Mouse (Mus musculus): ENCODE data around the gene Slc39a5.
A peak's percentile ranks its signal among the peaks of the same experiment; 100 is the strongest.

Slc39a5 gene

DNA sequence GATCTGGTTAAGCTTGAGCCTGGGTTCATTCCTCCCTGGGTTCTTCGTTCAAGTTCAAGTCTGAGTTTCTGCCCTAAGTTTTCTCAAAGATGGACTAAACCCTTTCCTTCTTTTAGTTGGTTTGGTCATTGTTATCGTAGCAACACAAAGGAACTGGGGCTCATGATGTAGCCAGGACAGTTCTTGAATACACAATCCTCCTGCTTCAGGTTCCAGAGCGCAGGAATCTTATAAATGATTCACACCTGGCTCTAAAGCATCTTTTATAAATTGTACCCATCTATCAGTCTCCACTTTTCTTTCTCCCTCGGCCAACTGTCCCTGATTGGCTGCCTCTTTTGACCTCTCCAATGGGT lies 25.0 kb downstream of the Slc39a5 start:
- no peak for DNase-seq (ENCODE audit: low spot score)

DNA sequence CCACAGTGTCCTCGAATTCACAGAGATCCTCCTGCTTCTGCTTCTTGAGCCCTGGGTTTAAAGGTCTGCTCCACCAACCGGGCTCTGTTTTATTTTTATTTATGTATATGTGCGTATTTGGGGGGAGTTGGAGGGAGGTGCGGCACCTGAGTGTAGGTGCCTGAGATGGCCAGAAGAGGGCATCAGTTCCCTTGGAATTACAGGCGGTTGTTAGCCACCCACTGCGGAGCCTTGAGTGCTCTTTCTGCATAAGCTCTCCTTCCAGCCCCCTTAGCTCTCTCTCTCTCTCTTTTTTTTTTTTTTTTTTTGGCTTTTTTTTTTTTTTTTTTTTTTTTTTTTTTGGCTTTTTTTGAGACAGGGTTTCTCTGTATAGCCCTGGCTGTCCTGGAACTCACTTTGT lies 26.6 kb downstream of the Slc39a5 start:
- no peak for DNase-seq (ENCODE audit: low spot score)

DNA sequence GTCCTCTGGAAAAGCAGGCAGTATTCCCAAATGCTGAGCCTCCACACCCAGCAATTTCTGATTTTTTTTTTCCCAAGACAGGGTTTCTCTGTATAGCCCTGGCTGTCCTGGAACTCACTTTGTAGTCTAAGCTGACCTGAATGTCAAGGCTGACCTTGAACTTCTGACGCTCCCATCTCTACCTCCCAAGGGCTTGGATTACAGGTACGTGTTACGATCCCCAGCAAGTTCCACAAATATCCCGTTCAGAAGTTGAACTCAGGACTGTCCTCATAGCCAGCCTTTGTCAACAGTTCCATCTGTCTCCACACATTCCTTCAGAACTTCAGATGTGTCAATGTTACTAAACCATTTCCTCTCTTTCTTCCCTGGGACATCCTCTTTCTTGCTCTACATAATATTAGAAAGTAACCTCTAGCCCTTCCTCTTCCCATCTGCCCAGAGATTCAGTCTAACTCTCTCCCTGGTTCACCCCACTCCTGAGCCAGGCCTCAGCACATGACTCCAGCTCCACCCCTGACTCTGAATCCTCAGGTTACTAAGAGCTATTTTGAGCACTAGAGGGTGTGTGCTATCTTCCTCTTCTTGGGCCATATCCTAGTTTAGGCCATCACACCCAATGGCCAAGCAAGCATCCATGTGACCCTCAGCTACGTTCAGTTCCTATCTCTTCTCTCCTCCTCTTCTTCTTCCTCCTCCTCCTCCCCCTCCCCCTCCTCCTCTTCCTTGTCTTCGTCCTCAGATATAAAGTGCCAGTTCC lies 27.9 kb downstream of the Slc39a5 start:
- DNase-seq (ENCODE audit: low spot score): no peak

DNA sequence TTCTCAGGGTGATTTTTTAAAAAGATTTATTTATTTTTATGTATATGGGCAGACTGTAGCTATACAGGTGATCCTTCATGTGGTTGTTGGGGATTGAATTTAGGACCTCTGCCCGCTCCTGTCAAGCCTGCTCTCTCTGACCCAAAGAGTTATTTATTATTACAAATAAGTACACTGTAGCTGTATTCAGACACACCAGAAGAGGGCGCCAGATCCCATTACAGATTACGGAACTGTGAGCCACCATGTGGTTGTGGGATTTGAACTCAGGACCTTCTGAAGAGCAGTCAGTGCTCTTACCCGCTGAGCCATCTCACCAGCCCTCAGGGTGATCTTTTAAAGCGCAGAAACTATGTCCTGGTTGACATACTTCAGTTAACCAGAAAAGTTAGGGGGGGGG lies 28.9 kb downstream of the Slc39a5 start:
- DNase-seq (ENCODE audit: low spot score): no peak

DNA sequence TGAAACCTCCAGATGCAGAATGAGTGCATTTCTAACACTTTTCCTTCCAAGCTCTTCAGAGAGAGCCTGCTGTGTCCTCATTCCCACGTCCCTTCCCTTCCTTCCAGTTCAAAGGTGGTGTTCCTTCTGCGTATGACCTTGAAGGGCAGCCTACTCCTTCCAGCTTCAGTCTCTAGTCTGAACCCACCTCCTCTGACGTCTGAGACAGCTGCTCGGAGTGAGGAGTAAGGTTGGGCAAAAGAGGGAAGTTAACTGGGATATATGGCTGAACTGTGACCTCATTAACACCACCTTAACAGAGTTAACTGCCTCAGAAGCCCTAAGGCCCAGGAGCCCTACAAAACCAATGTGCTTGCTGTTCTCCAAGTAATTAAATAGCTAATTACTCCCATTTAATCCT lies 30.4 kb downstream of the Slc39a5 start:
- DNase-seq (ENCODE audit: low spot score): no peak

DNA sequence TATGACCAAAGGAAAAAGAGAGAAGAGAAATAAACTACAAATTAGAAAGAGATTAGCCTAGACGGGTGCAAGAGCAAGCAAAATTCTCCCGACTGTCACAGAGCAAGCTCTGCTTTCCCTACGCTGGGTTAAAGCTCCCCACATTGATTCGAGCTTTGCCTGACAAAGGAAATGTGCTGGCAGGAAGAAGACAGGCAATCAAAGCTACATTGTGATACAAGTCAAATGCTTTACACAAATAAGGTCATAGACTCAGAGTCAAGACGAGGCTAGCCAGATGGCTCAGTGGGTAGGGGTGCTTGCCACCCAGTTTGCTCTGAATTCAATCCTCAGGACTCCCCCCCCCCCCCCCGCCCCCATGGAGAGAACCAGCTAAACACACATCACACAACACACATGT lies 31.0 kb downstream of the Slc39a5 start:
- DNase-seq (ENCODE audit: low spot score): no peak

DNA sequence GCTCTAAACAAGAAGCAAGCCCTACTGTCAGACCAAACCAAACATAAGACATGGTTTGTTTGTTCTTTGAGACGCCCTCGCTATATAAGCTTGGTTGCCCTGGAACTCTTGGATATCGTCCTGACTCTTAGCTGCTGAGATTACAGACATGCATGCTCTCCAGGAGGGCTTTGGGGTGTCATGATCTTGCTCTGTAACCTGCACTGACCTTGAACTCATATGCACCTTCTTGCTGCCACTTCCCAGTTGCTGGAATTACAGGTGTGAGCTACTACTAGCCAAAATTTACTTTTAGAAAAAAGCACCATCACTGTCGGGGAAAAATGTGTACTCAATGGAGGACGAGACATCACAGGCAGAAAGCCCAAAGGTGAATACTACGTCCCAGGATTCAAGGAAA lies 31.4 kb downstream of the Slc39a5 start:
- DNase-seq (ENCODE audit: low spot score): no peak

DNA sequence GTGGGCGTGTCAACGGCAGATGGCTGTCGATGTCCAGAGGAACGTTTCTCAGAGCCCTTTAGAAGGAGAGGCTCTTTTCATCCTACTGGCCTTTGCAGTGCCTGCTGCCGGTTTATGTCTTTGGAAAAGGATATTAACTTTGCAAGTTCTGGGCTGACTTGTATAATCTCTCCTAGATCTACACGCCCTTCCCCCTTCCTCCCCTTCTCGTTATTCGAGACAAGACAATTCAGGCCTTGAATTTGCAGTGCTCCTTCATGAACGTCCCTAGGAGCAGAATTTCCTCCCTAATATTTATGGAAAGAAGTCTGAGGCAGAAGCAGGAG lies 31.8 kb downstream of the Slc39a5 start:
- no peak for DNase-seq (ENCODE audit: low spot score)

DNA sequence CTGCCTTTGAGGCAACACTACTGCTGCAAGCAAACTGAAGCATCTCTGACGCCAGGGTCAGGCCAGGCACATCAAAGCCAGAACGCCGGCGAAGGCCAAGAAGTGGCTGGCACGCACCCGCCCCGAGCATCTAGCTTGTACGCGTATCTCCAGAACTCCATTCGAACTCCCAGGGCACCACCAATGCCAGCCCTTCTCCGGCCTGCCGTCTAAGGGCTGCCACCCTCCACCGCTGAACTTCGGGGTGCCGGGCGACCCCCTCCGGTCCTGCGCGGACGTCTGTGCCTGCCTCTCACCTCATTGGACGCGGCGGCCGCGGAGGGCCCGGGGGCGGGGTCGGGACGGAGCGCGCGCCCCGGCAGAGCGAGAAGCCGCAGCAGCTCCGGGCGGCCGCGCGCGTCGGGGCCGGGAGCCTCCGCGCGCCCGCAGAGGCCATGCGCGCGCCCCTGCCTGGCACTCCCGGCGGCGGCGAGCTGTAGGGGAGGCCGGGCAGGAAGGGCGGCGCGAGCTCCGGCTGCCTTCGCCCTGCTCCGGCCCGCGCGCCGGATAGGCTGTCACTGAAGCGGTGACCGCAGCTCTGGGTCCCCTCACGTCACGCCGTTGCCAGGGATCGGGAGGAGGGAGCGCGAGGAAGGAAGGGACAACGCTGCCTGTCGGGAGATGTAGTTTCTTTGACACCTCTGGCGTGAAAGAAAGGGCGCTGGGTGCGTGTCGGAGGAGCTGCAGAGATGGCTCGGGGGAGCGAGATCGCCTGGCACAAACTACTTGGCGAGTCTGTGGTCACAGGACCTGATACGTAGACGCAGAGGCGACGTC lies 32.4 kb downstream of the Slc39a5 start, which contains the start of gene Coq10a:
Gene Coq10a, minus strand, starts transcription at position 596 of the 816 bp plus-strand sequence.
- peak; percentile 99 for DNase-seq (ENCODE audit: low spot score)

DNA sequence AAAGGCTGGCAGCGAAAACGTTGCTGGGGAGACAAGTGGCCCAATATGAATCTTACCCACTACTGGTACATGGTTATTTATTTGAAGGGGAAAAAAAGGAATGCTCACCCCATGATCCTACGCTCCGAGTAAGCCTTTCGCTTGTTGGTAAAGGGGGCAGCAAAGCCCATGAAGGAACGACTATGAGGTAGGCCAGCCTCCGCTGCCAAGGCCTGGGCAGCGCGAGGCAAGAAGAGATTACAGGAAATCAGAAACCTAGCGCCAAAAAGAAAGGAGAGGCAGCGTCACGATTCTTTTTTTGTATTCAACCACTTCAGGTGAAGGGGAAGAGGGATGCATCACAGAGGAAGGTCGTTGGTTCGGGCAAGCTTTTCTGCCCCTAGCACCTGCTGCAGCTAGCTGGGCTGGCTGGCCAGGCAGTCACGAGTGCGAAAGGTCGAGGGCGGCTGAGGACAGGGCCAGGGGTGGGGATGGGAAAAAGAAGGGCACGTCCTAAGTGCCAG lies 33.1 kb downstream of the Slc39a5 start:
- peak; percentile 66 for DNase-seq (ENCODE audit: low spot score)

DNA sequence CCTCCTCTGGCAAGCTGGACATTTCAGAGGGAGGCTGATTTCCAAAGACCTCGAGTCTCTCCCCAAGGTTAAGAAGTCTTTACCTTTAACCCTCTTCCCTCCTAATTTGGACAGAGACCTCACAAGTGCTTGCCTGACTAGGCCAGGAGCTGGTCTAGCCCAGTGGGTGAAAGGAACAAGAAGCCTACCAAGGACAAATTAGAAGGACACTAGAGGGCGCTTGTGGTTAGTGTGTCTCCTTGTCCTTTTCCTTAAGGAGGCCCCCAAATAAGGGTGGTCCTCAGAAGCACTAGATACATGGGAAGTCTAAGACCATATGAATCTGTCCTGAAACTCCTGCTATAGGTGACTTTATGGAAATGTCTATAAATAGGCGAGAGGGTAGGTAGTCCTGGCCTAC lies 38.5 kb downstream of the Slc39a5 start:
- peak; percentile 79 for DNase-seq (ENCODE audit: low spot score)

DNA sequence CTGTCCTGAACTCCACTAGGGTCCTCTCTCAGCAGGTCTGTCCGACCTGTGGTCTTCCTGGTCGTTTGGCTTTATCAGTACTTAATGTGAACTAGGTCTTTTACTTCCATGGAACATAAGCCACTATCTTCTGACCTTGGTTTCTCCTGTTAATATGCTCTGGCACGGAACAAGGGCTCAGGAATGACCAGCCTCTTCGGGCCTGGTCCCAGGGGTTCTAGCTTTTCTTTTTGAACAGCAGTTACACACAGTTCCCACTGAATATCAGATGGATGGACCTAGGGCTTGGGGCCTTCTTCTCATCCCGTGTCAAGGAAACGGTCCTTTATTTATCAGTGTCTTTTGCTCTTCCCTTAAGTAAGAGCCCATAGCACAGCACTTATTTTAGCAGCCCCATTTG lies 39.2 kb downstream of the Slc39a5 start:
- no peak for DNase-seq (ENCODE audit: low spot score)

DNA sequence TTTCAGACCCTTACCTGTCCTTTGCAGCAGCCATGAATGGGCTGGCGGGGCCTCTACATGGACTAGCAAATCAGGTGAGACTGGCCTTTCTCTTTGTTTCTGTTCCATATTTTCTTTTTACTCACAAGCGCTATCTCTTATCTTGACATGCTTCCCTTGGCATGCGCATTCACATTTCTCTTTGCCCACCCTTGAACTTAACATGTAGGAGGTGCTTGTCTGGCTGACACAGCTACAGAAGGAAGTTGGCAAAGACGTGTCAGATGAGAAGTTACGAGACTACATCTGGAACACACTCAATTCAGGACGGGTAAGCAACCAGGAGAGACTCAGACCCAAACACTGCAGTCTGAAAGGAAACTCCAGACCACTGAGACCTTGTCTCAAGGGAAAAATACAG lies 41.8 kb downstream of the Slc39a5 start:
- DNase-seq (ENCODE audit: low spot score): no peak

DNA sequence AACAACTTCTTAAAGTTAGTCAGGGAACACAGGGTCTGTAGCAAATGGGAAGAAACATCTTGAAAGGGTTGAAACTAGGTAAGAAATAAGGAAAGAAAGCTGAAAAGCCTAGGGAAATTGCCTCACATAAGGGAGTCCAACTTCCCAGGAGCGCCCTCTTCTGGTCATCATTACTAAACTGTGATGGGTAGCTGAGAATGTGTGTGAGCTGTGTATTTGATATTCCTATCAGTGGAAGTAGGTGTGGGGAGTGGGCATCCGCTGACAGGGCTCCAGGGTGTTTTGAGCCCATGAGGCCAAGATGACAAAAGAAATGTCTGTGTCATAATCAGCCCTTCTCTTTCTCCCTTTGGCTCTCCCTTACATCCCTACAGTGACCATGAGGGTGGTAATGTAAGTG lies 42.2 kb downstream of the Slc39a5 start:
- DNase-seq (ENCODE audit: low spot score): peak; percentile 81

DNA sequence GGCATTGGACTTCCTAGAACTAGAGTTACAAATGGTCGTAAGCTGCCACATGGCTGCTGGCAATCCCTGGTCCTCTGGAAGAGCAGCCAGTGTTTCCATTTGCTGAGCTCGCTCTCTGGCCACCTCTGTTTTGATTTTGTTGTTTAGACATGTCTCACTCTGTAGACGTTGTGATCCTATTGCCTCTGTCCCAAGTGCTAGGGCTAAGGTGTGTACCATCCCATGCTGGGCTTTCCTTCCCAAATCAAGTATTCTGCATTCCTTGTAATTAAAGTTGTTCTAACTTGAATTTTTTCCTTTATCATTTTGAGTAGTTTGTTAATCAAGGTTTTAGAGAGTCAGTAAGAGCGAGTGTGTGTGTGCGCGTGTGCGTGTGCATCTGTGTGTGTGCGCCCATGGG lies 53.5 kb downstream of the Slc39a5 start:
- DNase-seq (ENCODE audit: low spot score): no peak

Data from MN1 (cell line).